Mouse (Mus musculus) layer of hippocampus, postnatal 10 days (tissue): ENCODE data around the gene Pbx2. TPM values are rescaled to one million over a fixed set of nuclear protein-coding genes. Genes with fewer than 3 reads are reported as not detected.

Experiments used
- DNase-seq, 2 experiments: peaks; one replicate each; pipeline ENCODE4 v3.0.0; 2021; ENCODE audit warnings: low spot score in 2 of 2
- total RNA-seq, 2 experiments: library from RNA; stranded (reverse); gene quantifications; 2 replicates each; pipeline ENCODE4 v1.2.3; 2021

The Pbx2 gene
- total RNA-seq, 2 experiments from 2014 or later = 36.0 to 40.1 TPM

- DNase-seq = peak; percentile 99
Measured at GRCm38 (mm10) chr17:34603375-34604060, 12.5 kb downstream of the Pbx2 start, which contains the start of gene Rnf5. TSS of gene Rnf5 (minus strand) at chr17:34603690.

GRCm38 (mm10) chr17:34604061-34604508 is 13.0 kb downstream of the Pbx2 start, which contains the start of gene Agpat1:
TSS of gene Agpat1 (plus strand) at chr17:34604262.
- peak; percentile 96 to 97 for DNase-seq

GRCm38 (mm10) chr17:34604511-34605237 is 13.6 kb downstream of the Pbx2 start:
- DNase-seq = no peak

DNA sequence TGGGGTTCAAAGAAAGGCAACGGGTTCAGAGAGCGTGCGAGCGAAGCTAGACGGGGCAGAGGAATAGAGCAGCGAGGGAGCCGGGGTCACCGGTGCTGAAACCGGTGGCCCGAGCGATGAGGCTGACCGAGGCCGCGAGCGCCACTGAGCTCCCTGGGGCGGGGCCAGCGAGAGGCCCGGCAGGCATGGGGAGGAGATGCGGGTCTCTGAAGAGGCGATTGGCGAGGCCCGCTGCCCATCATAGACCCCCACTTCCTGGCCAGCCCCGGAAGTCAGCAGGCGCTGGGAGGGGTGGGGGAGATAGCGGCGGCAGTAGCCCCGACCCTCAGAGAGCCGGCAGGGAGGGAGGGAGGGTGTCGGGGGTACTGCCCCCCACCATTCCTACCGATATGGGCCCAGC is 14.5 kb downstream of the Pbx2 start:
- DNase-seq = peak; percentile 99

DNA sequence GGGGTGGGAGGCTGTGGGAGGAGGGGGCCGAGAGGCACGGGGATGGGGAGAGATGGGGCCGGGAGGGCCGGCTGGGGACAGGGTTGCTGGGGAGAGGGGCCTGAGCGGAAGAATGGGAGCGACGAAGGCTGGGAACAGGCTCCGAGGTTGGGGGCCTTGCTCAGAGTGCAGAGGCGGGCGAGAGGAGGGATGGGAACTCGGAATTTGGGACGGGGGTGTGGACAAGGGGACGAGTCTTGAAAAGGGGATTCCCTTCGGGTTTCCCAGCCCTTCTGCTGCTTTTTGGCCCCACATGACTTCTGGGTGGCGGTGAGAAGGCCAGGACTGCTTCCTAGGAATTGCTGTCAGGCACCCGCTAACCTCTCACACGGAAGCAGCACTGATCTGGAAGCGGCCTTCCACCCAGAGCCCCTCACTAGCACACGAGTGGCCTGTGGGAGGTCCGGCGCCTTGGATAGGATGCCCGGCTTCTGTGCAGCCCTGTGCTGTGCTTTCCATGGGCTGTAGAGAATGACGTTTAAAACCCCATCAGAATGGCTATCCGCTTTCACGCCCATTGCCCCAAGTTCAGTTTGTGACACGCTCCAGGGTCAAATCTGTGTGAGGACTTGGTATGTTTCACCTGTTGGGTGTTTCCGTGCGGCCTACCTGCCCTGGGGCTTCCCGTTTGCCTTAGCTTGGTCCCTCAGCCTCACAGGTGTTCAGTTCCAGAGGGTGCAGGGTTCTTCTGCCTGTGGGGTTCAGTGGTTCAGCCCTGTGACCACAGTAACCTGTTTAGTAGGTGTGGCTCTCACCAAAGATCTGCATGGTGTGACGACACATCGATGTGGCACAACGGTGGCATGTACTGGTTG is 15.3 kb downstream of the Pbx2 start:
- peak in 1 of 2 experiments; percentile 51 for DNase-seq

DNA sequence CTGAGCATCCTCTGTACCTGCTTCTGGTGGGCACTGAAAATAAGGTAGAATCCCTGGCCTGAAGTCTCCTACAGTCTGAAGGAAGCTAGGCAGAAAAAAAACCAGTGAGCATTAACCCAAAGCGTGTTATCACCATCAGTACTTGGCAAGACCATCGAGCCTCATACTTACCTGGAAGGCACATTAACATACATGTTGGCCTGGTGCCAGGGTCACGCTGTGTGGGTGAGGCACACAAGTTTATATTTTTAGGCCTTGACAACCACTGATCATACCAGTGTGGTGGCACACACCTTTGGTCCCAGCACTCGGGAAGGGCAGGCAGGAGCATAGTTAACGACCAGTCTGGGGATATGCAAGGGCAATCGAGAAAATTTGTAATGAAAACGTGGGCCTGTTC is 16.9 kb downstream of the Pbx2 start:
- no peak for DNase-seq

DNA sequence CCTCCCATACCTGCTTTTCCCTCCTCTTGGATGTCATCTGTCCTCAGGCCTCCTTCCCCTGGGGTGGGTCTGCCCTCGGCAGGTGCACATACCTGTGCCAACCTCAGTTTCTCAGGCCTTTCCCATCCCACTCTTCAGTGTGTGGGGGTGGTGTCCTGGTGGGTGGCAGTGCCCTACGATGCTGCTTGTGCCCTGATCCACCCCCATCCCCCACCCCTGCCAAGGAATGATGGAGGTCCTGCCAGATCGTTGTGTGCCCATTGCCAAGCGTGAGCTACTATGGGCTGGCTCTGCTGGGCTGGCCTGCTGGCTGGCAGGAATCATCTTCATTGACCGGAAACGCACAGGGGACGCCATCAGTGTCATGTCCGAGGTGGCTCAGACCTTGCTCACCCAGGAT is 20.0 kb downstream of the Pbx2 start:
- DNase-seq = no peak

DNA sequence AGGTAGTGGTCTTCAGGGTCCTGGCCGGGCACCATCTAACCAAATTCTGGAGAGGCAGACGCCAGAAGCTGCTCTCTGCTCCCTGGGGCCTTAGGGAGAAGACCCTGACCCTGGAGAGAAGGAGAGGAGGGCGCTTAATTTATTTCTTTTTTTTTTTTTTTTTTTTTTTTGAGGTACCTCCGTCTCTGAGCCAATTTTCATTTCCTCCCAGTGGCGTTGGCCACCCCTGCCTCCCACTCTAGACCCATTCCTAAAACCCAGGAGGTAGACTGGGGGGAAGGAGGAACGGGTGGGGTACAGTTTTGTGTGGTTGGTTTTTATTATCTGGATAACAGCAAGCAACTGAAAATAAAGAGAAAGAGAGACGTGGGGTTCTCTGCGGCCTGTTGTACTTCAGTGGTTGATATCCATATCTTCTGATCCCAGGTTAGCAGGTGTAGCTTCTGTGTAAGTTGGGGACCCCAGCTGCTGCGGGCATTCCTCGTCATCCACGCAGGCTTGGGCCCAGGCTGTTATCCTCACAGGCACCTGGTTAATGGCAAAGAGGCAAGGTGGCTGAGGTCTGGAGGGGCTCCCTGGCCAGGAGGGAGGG is 22.1 kb downstream of the Pbx2 start:
- DNase-seq = no peak

DNA sequence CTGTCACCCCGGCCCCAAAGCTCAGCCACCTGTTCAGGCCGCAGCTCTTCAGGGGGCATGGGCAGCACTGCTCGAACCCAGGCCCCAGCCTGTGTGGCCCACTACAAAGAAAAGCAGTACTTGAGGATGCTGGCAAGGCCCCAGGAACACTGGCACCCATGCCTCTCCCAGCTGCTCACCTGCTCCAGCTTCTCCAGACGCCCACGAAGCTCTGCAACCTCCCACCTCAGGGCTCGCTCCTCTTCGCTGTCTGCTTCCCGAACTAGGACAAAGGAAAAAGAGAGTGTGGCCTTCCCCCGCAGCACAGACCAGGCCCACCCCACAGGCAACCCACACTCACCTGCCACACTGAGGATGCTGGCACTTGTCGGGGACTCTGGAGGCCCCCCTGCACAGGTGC is 22.8 kb downstream of the Pbx2 start:
- DNase-seq = no peak

DNA sequence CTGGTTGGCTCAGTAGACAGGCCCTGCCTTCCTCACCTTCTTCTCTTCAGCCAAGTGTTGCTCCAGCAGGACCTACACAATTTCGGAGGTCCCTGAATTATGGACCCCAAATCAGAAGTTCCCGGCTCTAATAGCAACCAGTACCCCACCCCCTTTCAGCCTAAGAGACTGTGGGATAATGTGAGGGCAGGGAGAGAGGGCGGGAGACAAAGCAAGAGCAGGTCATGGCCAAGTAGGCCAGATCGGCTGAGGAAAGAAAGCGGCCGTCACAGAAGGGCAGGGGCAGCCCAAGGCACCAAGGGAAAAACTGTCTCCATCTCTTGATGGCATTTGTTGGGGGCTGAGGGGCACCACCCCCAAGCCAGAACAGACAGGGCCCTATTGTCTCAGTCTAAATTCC is 24.8 kb downstream of the Pbx2 start, which contains the start of gene Egfl8:
Gene Egfl8, minus strand, starts transcription at position 101 of the 400 bp plus-strand sequence.
- DNase-seq = no peak

- DNase-seq = peak; percentile 57 to 71
Measured at GRCm38 (mm10) chr17:34618999-34619398, 27.9 kb downstream of the Pbx2 start.

- DNase-seq = no peak
Measured at GRCm38 (mm10) chr17:34621006-34621405, 29.9 kb downstream of the Pbx2 start.

DNA sequence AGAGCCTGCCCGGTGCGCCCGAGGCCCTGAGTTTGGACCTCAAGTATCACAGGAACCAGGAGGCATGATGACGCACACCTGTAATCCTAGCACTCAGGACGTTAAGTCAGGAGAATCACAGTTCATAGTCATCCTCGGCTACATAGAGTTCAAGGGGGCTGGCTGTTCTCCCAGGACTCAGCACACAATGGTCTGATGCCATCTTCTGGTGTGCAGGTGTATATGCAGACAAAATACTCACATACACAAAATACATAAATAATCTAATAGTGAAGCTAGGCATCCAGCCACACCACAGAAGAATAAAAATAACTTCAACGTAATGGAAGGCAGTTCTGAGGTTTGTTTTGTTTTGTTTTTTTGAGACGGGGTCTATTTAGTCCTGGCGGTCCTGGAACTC is 32.1 kb downstream of the Pbx2 start:
- DNase-seq = no peak

DNA sequence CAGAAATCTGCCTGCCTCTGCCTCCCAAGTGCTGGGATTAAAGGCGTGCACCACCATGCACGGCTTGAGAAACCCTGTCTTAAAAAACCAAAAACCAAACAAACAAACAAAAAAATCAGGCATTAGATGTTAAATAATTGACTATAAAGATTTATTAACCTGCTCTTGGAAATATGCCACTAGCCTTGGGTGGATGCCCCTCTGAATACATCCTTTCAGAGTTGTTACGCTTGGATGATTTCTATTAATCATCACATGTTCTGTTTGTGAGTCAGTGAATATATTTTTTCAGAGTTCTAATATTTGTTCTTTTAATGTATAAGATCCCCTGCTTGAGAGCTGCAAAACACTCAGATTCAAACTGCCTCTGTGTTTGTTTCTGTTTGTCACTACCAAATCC is 33.9 kb downstream of the Pbx2 start:
- no peak for DNase-seq

- DNase-seq = no peak
Measured at GRCm38 (mm10) chr17:34626062-34626772, 35.2 kb downstream of the Pbx2 start.

DNA sequence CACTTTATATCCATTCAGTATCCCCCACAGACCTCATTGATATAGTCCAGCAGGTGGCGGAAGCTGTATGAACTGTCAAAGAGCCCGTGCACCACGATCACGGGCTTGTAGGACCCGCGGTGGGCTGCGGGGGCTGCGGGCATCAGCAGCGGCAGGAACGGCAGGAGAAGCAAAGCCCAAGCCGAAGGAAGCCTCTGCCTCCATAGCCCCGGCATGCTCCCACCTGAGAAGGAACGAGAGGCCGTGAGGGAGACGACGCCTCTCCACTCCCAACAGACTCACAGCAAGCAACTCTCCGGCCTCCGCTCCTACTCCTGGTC is 35.7 kb downstream of the Pbx2 start:
- DNase-seq = peak in 1 of 2 experiments; percentile 56

- DNase-seq = peak; percentile 79 to 88
Measured at GRCm38 (mm10) chr17:34627093-34627942, 36.3 kb downstream of the Pbx2 start.

GRCm38 (mm10) chr17:34627943-34628643 is 37.0 kb downstream of the Pbx2 start, which contains the start of gene Ppt2:
TSS of gene Ppt2 (minus strand) at chr17:34628510.
- peak; percentile 55 to 62 for DNase-seq

DNA sequence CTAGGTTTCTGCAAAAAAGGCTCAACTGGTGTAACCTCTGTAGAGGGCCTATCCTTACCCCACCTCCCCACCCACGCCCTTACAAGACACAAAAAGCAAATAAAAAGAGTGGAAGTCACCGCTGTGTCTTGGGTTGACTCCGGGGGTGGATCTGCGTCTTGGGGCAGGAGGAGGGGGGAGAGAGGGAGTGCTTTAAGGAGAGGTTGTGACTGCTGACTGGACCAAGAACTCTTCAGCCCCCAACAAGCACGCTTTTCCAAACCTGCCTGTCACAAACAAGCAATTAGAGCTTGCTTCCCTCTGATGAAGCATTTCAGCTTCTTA is 37.5 kb downstream of the Pbx2 start:
- no peak for DNase-seq
